Mouse (Mus musculus): ENCODE measurements around the gene D930048N14Rik. TPM values are rescaled to one million over a fixed set of nuclear protein-coding genes. Genes with fewer than 3 reads are reported as not detected.

Gene D930048N14Rik
- polyA plus RNA-seq, 1 experiment from 2014 or later, result 0.97 TPM

DNA sequence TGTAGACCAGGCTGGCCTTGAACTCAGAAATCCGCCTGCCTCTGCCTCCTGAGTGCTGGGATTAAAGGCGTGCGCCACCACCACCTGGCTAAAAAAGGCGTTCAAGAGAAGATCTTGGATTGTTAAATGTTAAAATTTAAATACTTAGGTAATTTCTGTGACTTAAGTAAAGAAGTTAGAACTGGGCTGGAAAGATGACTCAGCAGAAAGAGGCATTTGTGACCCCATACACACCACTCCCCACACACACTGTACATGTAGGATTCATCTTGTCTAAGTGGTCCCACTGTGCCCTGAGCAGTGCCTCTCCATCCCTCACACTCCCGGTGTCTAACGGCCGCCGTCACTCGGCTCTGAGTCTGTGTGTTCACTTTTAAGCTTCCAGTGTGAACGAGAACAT, 55.7 kb downstream of the D930048N14Rik start:
- ATAC-seq (replicated peaks; ENCODE audit: insufficient number of reproducible peaks, low FRiP score, low TSS enrichment), result no peak
- 96% methylated on average over 10 of the region's 10 CpGs for WGBS (ENCODE audit: insufficient replicate concordance)
- peaks cover 24% of the 10 kb centered on the region for H3K36me3 ChIP-seq (ENCODE audit: control insufficient read depth, insufficient read depth, low read length)

GRCm38 (mm10) chr11:51707080-51707479, 56.3 kb downstream of the D930048N14Rik start:
- H3K4me2 ChIP-seq, result no peak overlapping the region
- H3K27ac ChIP-seq (ENCODE audit: low read depth, low read length), result no peak overlapping the region
- no peaks in the 10 kb centered on the region for H3K27me3 ChIP-seq (ENCODE audit: control insufficient read depth, insufficient read depth, low read length)
- H3K36me3 ChIP-seq (ENCODE audit: control insufficient read depth, insufficient read depth, low read length), result peaks cover 26% of the 10 kb centered on the region
- no peak overlapping the region for H3K4me3 ChIP-seq (ENCODE audit: low read depth, low read length)
- 79% methylated on average over 13 of the region's 13 CpGs for WGBS (ENCODE audit: insufficient replicate concordance)
- H3K4me1 ChIP-seq (ENCODE audit: control insufficient read depth, insufficient read depth, low read length), result no peaks in the 10 kb centered on the region
- H3K9me3 ChIP-seq (replicated peaks; ENCODE audit: control insufficient read depth, low read length), result no peaks in the 10 kb centered on the region
- H3K9ac ChIP-seq (ENCODE audit: low read depth, low read length), result no peak overlapping the region
- no peak for ATAC-seq (replicated peaks; ENCODE audit: insufficient number of reproducible peaks, low FRiP score, low TSS enrichment)

More for the DNA sequence above, 55.7 kb downstream of the D930048N14Rik start:
- Histone ChIP-seq H3K4me2 (no peak overlapping the region), H3K4me1 (ENCODE audit: control insufficient read depth, insufficient read depth, low read length) (no peaks in the 10 kb centered on the region), H3K27me3 (ENCODE audit: control insufficient read depth, insufficient read depth, low read length) (no peaks in the 10 kb centered on the region), H3K9ac (ENCODE audit: low read depth, low read length) (no peak overlapping the region), H3K4me3 (ENCODE audit: low read depth, low read length) (no peak overlapping the region), H3K27ac (ENCODE audit: low read depth, low read length) (no peak overlapping the region), H3K9me3 (replicated peaks; ENCODE audit: control insufficient read depth, low read length) (no peaks in the 10 kb centered on the region)

Other genes with a start within 250 kb of the D930048N14Rik start
- gene Phykpl, start 66.2 kb upstream of the D930048N14Rik start, polyA plus RNA-seq (2014; fragmentation: Nextera tagmentation; extraction: Ambion mirVana), result 14.4 and 14.9 TPM in 2 replicates
- 362 and 384 TPM in 2 replicates for gene Hnrnpab, start 44.1 kb upstream of the D930048N14Rik start, polyA plus RNA-seq (2014; fragmentation: Nextera tagmentation; extraction: Ambion mirVana)
- 114 and 131 TPM in 2 replicates for gene Nhp2, start 31.2 kb upstream of the D930048N14Rik start, polyA plus RNA-seq (2014; fragmentation: Nextera tagmentation; extraction: Ambion mirVana)
- gene Rmnd5b, start 15.1 kb upstream of the D930048N14Rik start, polyA plus RNA-seq (2014; fragmentation: Nextera tagmentation; extraction: Ambion mirVana), result 29.7 and 32.2 TPM in 2 replicates
- 4.2 and 6.4 TPM in 2 replicates for gene N4bp3, start 112 bp upstream of the D930048N14Rik start, polyA plus RNA-seq (2014; fragmentation: Nextera tagmentation; extraction: Ambion mirVana)
- 69.5 and 72.7 TPM in 2 replicates for gene 0610009B22Rik, start 37.9 kb downstream of the D930048N14Rik start, polyA plus RNA-seq (2014; fragmentation: Nextera tagmentation; extraction: Ambion mirVana)
- gene Sec24a, start 112.7 kb downstream of the D930048N14Rik start, polyA plus RNA-seq (2014; fragmentation: Nextera tagmentation; extraction: Ambion mirVana), result 14.2 and 14.5 TPM in 2 replicates
- 132 and 136 TPM in 2 replicates for gene Sar1b, start 112.7 kb downstream of the D930048N14Rik start, polyA plus RNA-seq (2014; fragmentation: Nextera tagmentation; extraction: Ambion mirVana)
- gene Jade2, start 206.7 kb downstream of the D930048N14Rik start, polyA plus RNA-seq (2014; fragmentation: Nextera tagmentation; extraction: Ambion mirVana), result 0.21 and 0.46 TPM in 2 replicates

All from heart, embryonic 11.5 days (tissue).